Mouse (Mus musculus) liver, postnatal 0 days (tissue): ENCODE data around the gene Uhrf1.

Experiments used
- CTCF ChIP-seq: sonication (generic); IDR thresholded peaks from 2 replicates; pipeline ENCODE4 v1.5.1; 2016; ENCODE audit warnings: antibody characterized with exemption, low read depth
- EP300 ChIP-seq: IDR thresholded peaks from 2 replicates; pipeline ENCODE4 v1.6.1; 2016; ENCODE audit warnings: antibody characterized with exemption, low read depth, mild to moderate bottlenecking

- TF ChIP-seq EP300 (no peak), CTCF (no peak)
Observed at GRCm38 (mm10) chr17:56324419-56324818, 21.3 kb downstream of the Uhrf1 start.
